ENCODE assay signal across 24 mouse cellular contexts in the genomic region with DNA sequence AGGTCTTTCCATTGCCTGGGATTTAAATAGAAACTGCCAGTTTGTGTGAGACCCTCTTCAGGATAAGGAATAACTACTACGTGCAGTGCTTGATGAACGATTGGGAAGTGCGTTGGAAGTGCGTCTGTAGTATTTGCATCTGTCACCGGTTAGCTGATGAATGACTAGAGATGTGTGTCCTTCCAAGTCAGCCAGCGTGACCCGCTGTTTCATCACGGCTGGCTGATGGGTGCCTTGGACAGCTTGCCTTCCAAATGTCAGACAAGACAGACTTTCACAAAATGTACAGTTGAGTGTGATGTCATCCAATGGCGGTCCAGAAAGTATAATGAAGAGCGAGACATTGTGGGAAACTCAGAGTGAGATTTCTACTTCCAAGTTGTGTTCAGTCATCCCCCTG.
DNase-seq lines count a peak whose midpoint lies in the region; ATAC-seq and TF ChIP-seq lines count a peak whose summit lies in the region.
"Had no signal": no experiment of that assay in that cellular context is flagged by ENCODE, and none has a peak within 500 bp of the region (broad histone marks: within the 10 kb centered on the region; RNA-seq: fewer than 3 reads in every experiment).

No protein-coding gene starts in this region.

- no peak for TF ChIP-seq CTCF in lung, postnatal 0 days (IDR thresholded peaks at IDR 0.05)

- ATAC-seq in heart, embryonic 16.5 days (replicated peaks; ENCODE audit: extremely low read depth, insufficient read depth, low FRiP score) = 0 out of 2 replicates have a peak, but pooled peaks have one; percentile 37
- ATAC-seq in lung, postnatal 0 days = peak; percentile 41; the same call in 1 of the 2 replicates
- ATAC-seq: forebrain, embryonic 13.5 days; forebrain, embryonic 16.5 days; intestine, postnatal 0 days; Patski had no signal

- H3K4me1 ChIP-seq in heart, embryonic 16.5 days (ENCODE audit: control insufficient read depth, insufficient read depth, low read length) = no peaks in the 10 kb centered on the region
- no peaks in the 10 kb centered on the region for H3K4me1 ChIP-seq in lung, postnatal 0 days (ENCODE audit: insufficient read depth, low read depth, low read length)
- H3K4me1 ChIP-seq: heart, embryonic 12.5 days; heart, embryonic 15.5 days; hindbrain, embryonic 12.5 days; hindbrain, embryonic 15.5 days had no signal

- no peaks in the 10 kb centered on the region for H3K36me3 ChIP-seq in heart, embryonic 16.5 days (ENCODE audit: control insufficient read depth, insufficient read depth)
- no peaks in the 10 kb centered on the region for H3K36me3 ChIP-seq in lung, postnatal 0 days (ENCODE audit: insufficient read depth, low read length)
- H3K36me3 ChIP-seq: forebrain, embryonic 10.5 days; G1E; heart, embryonic 12.5 days; heart, embryonic 15.5 days; hindbrain, embryonic 12.5 days; hindbrain, embryonic 15.5 days had no signal

- no peak overlapping the region for H3K9ac ChIP-seq in heart, embryonic 16.5 days (ENCODE audit: low read length)
- H3K9ac ChIP-seq in lung, postnatal 0 days (replicated peaks; ENCODE audit: low read depth) = no peak overlapping the region
- H3K9ac ChIP-seq: forebrain, embryonic 13.5 days; heart, embryonic 12.5 days; heart, embryonic 15.5 days; hindbrain, embryonic 12.5 days; hindbrain, embryonic 15.5 days had no signal

- no peak overlapping the region for H3K27ac ChIP-seq in heart, embryonic 16.5 days (ENCODE audit: low read length)
- H3K27ac ChIP-seq in lung, postnatal 0 days (ENCODE audit: low read length) = no peak overlapping the region
- H3K27ac ChIP-seq: forebrain, embryonic 10.5 days; forebrain, embryonic 13.5 days; heart, embryonic 15.5 days; hindbrain, embryonic 12.5 days; hindbrain, embryonic 15.5 days had no signal

- no peak overlapping the region for H3K4me2 ChIP-seq in heart, embryonic 16.5 days (ENCODE audit: low read depth, low read length)
- H3K4me2 ChIP-seq in lung, postnatal 0 days (replicated peaks; ENCODE audit: low read depth, low read length) = no peak overlapping the region
- H3K4me2 ChIP-seq: forebrain, embryonic 13.5 days; heart, embryonic 12.5 days; heart, embryonic 15.5 days; hindbrain, embryonic 12.5 days; hindbrain, embryonic 15.5 days had no signal

- H3K27me3 ChIP-seq in heart, embryonic 16.5 days (ENCODE audit: control insufficient read depth, insufficient read depth, low read length) = no peaks in the 10 kb centered on the region
- no peaks in the 10 kb centered on the region for H3K27me3 ChIP-seq in lung, postnatal 0 days (replicated peaks; ENCODE audit: insufficient read depth, low read length)
- H3K27me3 ChIP-seq: CH12.LX; forebrain, embryonic 13.5 days; heart, embryonic 12.5 days; heart, embryonic 15.5 days; hindbrain, embryonic 12.5 days; Patski had no signal

- H3K4me3 ChIP-seq in heart, embryonic 16.5 days (ENCODE audit: low read length) = no peak overlapping the region
- no peak overlapping the region for H3K4me3 ChIP-seq in lung, postnatal 0 days (ENCODE audit: low read depth, low read length)
- H3K4me3 ChIP-seq: forebrain, embryonic 10.5 days; forebrain, embryonic 13.5 days; heart, embryonic 12.5 days; heart, embryonic 15.5 days; hindbrain, embryonic 12.5 days; hindbrain, embryonic 15.5 days had no signal

- H3K9me3 ChIP-seq in heart, embryonic 16.5 days (replicated peaks; ENCODE audit: control insufficient read depth, low read length) = no peaks in the 10 kb centered on the region
- H3K9me3 ChIP-seq in lung, postnatal 0 days (ENCODE audit: low read length) = no peaks in the 10 kb centered on the region
- H3K9me3 ChIP-seq: forebrain, embryonic 10.5 days; forebrain, embryonic 13.5 days; G1E; heart, embryonic 12.5 days; heart, embryonic 15.5 days; hindbrain, embryonic 12.5 days; hindbrain, embryonic 15.5 days had no signal

- TF ChIP-seq EP300 in lung, postnatal 0 days (IDR thresholded peaks at IDR 0.05) = no peak

- peak; percentile 36 for DNase-seq in adrenal gland, postnatal 14 days
- no peak for DNase-seq in adrenal gland, adult 8-10 months
- DNase-seq in heart, adult 18-20 months = no peak
- DNase-seq in lung, postnatal 0 days (ENCODE audit: low spot score) = peak; percentile 13
- DNase-seq in lung, postnatal 4 days = no peak
- DNase-seq: B cell, adult 2 months; cerebellum, adult 18-20 months; cerebellum, adult 9-10 months; cerebellum, postnatal 14 days; gastrocnemius, postnatal 10 days; gastrocnemius, postnatal 36 days; heart, postnatal 14 days had no signal

- WGBS in heart, embryonic 16.5 days = 45% methylated on average over 10 of the region's 10 CpGs
- WGBS in lung, postnatal 0 days = 39% methylated on average over 10 of the region's 10 CpGs

Comparison
In these comparisons a context has a peak if more than half of its experiments do, and no peak if none do; other contexts are left out.
1. DNase-seq: peak in adrenal gland, postnatal 14 days (single experiment) and lung, postnatal 0 days (single experiment); none in adrenal gland, adult 8-10 months (single experiment), heart, adult 18-20 months (0 of 2) and lung, postnatal 4 days (0 of 2).